Mouse (Mus musculus) heart, postnatal 36 days (tissue): ENCODE measurements at regions not wholly inside any gene's neighbourhood (a gene's known extent, or its start where the extent isn't known, plus 50 kb on each side); places are given as distances from the start of the nearest gene placed in this dataset.

Experiments
- DNase-seq, 2 experiments: peaks; one replicate each; pipeline ENCODE4 v3.0.0; 2021 to 2022
- intact Hi-C: fragments of 180-260 bp; cut with DNase I; formaldehyde crosslinking; loops from one replicate; pipeline ENCODE4 v1.15.1; 2025

GRCm38 (mm10) chr1:186572651-186573050 is 133.1 kb downstream of the Tgfb2 start:
- intact Hi-C loops, result no loop called here
- DNase-seq, result no peak

- intact Hi-C loops, result no loop called here
- no peak for DNase-seq
These were observed 133.7 kb downstream of the Tgfb2 start for GRCm38 (mm10) chr1:186572092-186572491.

- DNase-seq, result no peak
- intact Hi-C loops, result no loop called here
These were observed 137.3 kb downstream of the Tgfb2 start for GRCm38 (mm10) chr1:186568496-186568895.

- intact Hi-C loops, result no loop called here
These were observed 137.7 kb downstream of the Tgfb2 start for GRCm38 (mm10) chr1:186568076-186568475.

GRCm38 (mm10) chr1:186567136-186567826 is 138.5 kb downstream of the Tgfb2 start:
- intact Hi-C loops, result no loop called here
- no peak for DNase-seq

More at GRCm38 (mm10) chr1:186568076-186568475, 137.7 kb downstream of the Tgfb2 start:
- no peak for DNase-seq

- intact Hi-C loops, result no loop called here
- no peak for DNase-seq
These were observed 143.8 kb downstream of the Tgfb2 start for GRCm38 (mm10) chr1:186562027-186562426.

- DNase-seq, result no peak
- intact Hi-C loops, result no loop called here
These were observed 150.3 kb downstream of the Tgfb2 start for GRCm38 (mm10) chr1:186555441-186555975.

GRCm38 (mm10) chr1:186554520-186555010 is 151.2 kb downstream of the Tgfb2 start:
- no peak for DNase-seq
- intact Hi-C loops, result loop anchor here (5.0 kb wide), 2 partner anchors 58 to 148 kb away; no protein-coding TSS in a partner anchor

GRCm38 (mm10) chr1:186552689-186553088 is 153.1 kb downstream of the Tgfb2 start:
- intact Hi-C loops, result loop anchor here (5.0 kb wide), 2 partner anchors 60 to 150 kb away; no protein-coding TSS in a partner anchor
- no peak for DNase-seq

- peak; percentile 37 to 39 for DNase-seq
- intact Hi-C loops, result loop anchor here (5.0 kb wide), 2 partner anchors 62 to 152 kb away; no protein-coding TSS in a partner anchor
These were observed 155.4 kb downstream of the Tgfb2 start for GRCm38 (mm10) chr1:186550265-186550885.

- no peak for DNase-seq
- intact Hi-C loops, result no loop called here
These were observed 156.6 kb downstream of the Tgfb2 start for GRCm38 (mm10) chr1:186549207-186549606.

GRCm38 (mm10) chr1:186546386-186547185 is 159.2 kb downstream of the Tgfb2 start:
- intact Hi-C loops, result no loop called here
- no peak for DNase-seq

GRCm38 (mm10) chr1:186540070-186540469 is 165.7 kb downstream of the Tgfb2 start:
- intact Hi-C loops, result no loop called here
- no peak for DNase-seq

GRCm38 (mm10) chr1:186538233-186538632 is 167.6 kb downstream of the Tgfb2 start:
- no peak for DNase-seq
- intact Hi-C loops, result no loop called here

GRCm38 (mm10) chr1:186515976-186516375 is 189.8 kb downstream of the Tgfb2 start:
- intact Hi-C loops, result no loop called here
- no peak for DNase-seq

GRCm38 (mm10) chr1:186515071-186515470 is 190.7 kb downstream of the Tgfb2 start:
- peak; percentile 10 to 16 for DNase-seq

GRCm38 (mm10) chr1:186513861-186514260 is 191.9 kb downstream of the Tgfb2 start:
- intact Hi-C loops, result no loop called here
- DNase-seq, result no peak

More at GRCm38 (mm10) chr1:186515071-186515470, 190.7 kb downstream of the Tgfb2 start:
- intact Hi-C loops, result no loop called here

- intact Hi-C loops, result no loop called here
These were observed 195.3 kb downstream of the Tgfb2 start for GRCm38 (mm10) chr1:186510531-186510930.

GRCm38 (mm10) chr1:186508358-186508757 is 197.4 kb downstream of the Tgfb2 start:
- intact Hi-C loops, result no loop called here
- DNase-seq, result peak; percentile 9 to 19

More at GRCm38 (mm10) chr1:186510531-186510930, 195.3 kb downstream of the Tgfb2 start:
- DNase-seq, result no peak

- intact Hi-C loops, result no loop called here
- peak in 1 of 2 experiments; percentile 12 for DNase-seq
These were observed 197.8 kb downstream of the Tgfb2 start for GRCm38 (mm10) chr1:186507956-186508355.

GRCm38 (mm10) chr1:186506517-186506916 is 199.3 kb downstream of the Tgfb2 start:
- intact Hi-C loops, result no loop called here
- no peak for DNase-seq
